Mouse (Mus musculus) cerebellum, postnatal 4 days (tissue): ENCODE measurements at regions not wholly inside any gene's neighbourhood (a gene's known extent, or its start where the extent isn't known, plus 50 kb on each side); places are given as distances from the start of the nearest gene placed in this dataset.

ENCODE experiments used
- DNase-seq, 2 experiments: peaks; one replicate each; pipeline ENCODE4 v3.0.0; 2022; ENCODE audit warnings: low spot score in 2 of 2, mixed read lengths in 1 of 2

- no peak for DNase-seq
These were observed 65.9 kb downstream of the Cdr1 start for GRCm38 (mm10) chrX:61119499-61119898.

GRCm38 (mm10) chrX:61117368-61117767 lies 68.0 kb downstream of the Cdr1 start:
- no peak for DNase-seq

GRCm38 (mm10) chrX:61116010-61116447 lies 69.3 kb downstream of the Cdr1 start:
- DNase-seq: peak in 1 of 2 experiments; percentile 10
